Mouse (Mus musculus) hindbrain, embryonic 15.5 days (tissue): ENCODE measurements around the gene Nr1h4. TPM values are rescaled to one million over a fixed set of nuclear protein-coding genes. Genes with fewer than 3 reads are reported as not detected.

ENCODE experiments used
- ATAC-seq: fragments of 200-750 bp; cut with Nextera tagmentation; 2 replicates; pipeline ENCODE4 v1.8.0; 2017; ENCODE audit warnings: low read depth, moderate number of reproducible peaks, moderate TSS enrichment; ENCODE audit not compliant: low FRiP score
- H3K27ac ChIP-seq: fragments of 300-500 bp; sonication (generic); replicated peaks from 2 replicates; pipeline ENCODE4 v1.5.1; 2015; ENCODE audit warnings: mild to moderate bottlenecking, inconsistent platforms
- H3K27me3 ChIP-seq: fragments of 300-500 bp; sonication (generic); 2 replicates; pipeline ENCODE4 v1.6.1; 2015; ENCODE audit warnings: control low read depth, inconsistent platforms
- H3K36me3 ChIP-seq: fragments of 300-500 bp; sonication (generic); 2 replicates; pipeline ENCODE4 v1.6.1; 2015; ENCODE audit warnings: control low read depth, inconsistent platforms
- H3K4me1 ChIP-seq: fragments of 300-500 bp; sonication (generic); replicated peaks from 2 replicates; pipeline ENCODE4 v1.6.1; 2015; ENCODE audit warnings: control low read depth, inconsistent platforms
- H3K4me2 ChIP-seq: fragments of 300-500 bp; sonication (generic); 2 replicates; pipeline ENCODE4 v1.6.1; 2015; ENCODE audit warnings: moderate library complexity, mild to moderate bottlenecking, inconsistent platforms
- H3K4me3 ChIP-seq: fragments of 300-500 bp; sonication (generic); 2 replicates; pipeline ENCODE4 v1.5.1; 2015; ENCODE audit warnings: mild to moderate bottlenecking, inconsistent platforms
- H3K9ac ChIP-seq: fragments of 300-500 bp; sonication (generic); 2 replicates; pipeline ENCODE4 v1.6.1; 2015; ENCODE audit warnings: inconsistent platforms
- H3K9me3 ChIP-seq: fragments of 300-500 bp; sonication (generic); 2 replicates; pipeline ENCODE4 v1.6.1; 2016; ENCODE audit warnings: control low read depth, inconsistent platforms
- WGBS: fragments of 180-500 bp; shearing (Covaris S2); methylation state at CpG from one replicate; pipeline ENCODE4 v1.1.7; 2015; 5-methylcytosine and 5-hydroxymethylcytosine counted together
- polyA plus RNA-seq: library from polyadenylated mRNA; unstranded; fragments of >200 nt; fragmentation: Nextera tagmentation; extraction: Ambion mirVana; gene quantifications from 2 replicates; pipeline ENCODE4 v1.2.1, GENCODE M21; 2015

Nr1h4 gene
- polyA plus RNA-seq, 1 experiment from 2014 or later, result not detected

- WGBS, result 91% methylated on average over 3 of the region's 3 CpGs
- ATAC-seq, result no peak
- Histone ChIP-seq H3K36me3 (no peaks in the 10 kb centered on the region), H3K27me3 (no peaks in the 10 kb centered on the region; the same call in 1 of the 2 replicates), H3K4me3 (no peak overlapping the region), H3K4me1 (no peaks in the 10 kb centered on the region), H3K9ac (no peak overlapping the region), H3K27ac (no peak overlapping the region), H3K9me3 (no peaks in the 10 kb centered on the region), H3K4me2 (no peak overlapping the region)
Measured at GRCm38 (mm10) chr10:89490250-89490649, 43.1 kb downstream of the Nr1h4 start.

DNA sequence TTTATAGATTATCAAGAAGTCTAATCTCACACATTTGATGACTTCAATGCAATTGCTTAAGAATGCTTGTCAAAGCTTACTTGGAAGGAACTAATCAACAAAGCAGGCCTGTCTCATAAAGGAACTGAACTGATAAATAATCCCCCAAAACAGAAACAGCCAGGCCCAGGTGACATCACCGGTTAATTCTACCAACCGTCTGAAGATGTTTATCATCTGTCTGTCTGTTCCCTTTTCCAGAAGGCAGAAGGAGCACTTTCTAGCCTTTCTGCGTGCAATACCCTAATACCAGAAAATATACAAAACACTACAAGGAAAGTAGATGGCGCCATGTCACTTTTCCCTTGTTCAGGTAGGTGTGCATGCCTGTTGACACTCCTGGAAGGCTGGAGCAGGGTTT, 43.9 kb downstream of the Nr1h4 start:
- H3K27ac ChIP-seq, result no peak overlapping the region
- H3K4me1 ChIP-seq, result no peaks in the 10 kb centered on the region
- no peak for ATAC-seq
- no peaks in the 10 kb centered on the region for H3K9me3 ChIP-seq
- no peaks in the 10 kb centered on the region for H3K36me3 ChIP-seq
- no peak overlapping the region for H3K4me2 ChIP-seq
- no peaks in the 10 kb centered on the region; the same call in 1 of the 2 replicates for H3K27me3 ChIP-seq
- 83% methylated on average over 4 of the region's 4 CpGs for WGBS
- H3K4me3 ChIP-seq, result no peak overlapping the region
- H3K9ac ChIP-seq, result no peak overlapping the region

DNA sequence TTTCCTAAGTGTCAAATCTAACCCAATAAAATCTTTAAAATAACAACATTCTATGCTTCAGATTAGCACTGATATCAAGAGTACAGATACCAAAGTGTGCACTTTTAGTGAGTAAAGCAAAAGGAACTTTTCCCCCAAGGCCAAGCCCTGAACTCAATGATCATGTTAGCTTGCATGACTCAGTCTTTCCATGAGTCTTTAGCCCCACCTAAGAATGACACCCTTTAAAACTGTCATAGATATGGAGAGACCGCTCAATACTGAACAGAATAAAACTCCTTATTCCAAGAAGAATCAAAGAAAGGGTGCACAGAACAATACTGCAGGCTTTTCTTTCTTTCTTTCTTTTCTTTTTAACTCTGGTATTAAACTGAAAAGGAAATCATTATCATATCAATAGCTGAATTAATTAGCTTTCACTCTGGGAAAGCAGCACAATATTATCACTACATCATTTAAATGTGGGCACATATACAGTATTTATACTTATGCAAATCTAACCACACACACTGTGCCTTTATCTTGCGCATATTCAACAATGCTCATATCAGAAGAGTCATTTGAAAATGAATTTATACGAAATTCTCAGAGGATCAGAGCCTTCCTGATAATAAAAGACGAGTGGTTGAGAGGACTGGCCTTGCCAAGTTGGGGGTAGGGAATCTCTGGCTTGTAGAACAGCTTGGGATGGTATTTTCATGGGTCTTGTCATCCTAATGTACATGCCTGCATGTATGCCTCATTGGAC, 46.2 kb downstream of the Nr1h4 start:
- Histone ChIP-seq H3K27me3 (no peaks in the 10 kb centered on the region), H3K4me3 (no peak overlapping the region), H3K4me2 (no peak overlapping the region), H3K27ac (no peak overlapping the region), H3K9me3 (no peaks in the 10 kb centered on the region), H3K4me1 (peaks cover 4% of the 10 kb centered on the region), H3K9ac (no peak overlapping the region), H3K36me3 (no peaks in the 10 kb centered on the region)
- 27% methylated on average over 4 of the region's 4 CpGs for WGBS
- no peak for ATAC-seq

GRCm38 (mm10) chr10:89484907-89485306, 48.5 kb downstream of the Nr1h4 start:
- H3K4me2 ChIP-seq, result no peak overlapping the region
- H3K9ac ChIP-seq, result no peak overlapping the region
- no peaks in the 10 kb centered on the region for H3K27me3 ChIP-seq
- no peak for ATAC-seq
- H3K9me3 ChIP-seq, result no peaks in the 10 kb centered on the region
- H3K36me3 ChIP-seq, result no peaks in the 10 kb centered on the region
- no peak overlapping the region for H3K4me3 ChIP-seq
- H3K27ac ChIP-seq, result no peak overlapping the region
- peaks cover 9% of the 10 kb centered on the region for H3K4me1 ChIP-seq

DNA sequence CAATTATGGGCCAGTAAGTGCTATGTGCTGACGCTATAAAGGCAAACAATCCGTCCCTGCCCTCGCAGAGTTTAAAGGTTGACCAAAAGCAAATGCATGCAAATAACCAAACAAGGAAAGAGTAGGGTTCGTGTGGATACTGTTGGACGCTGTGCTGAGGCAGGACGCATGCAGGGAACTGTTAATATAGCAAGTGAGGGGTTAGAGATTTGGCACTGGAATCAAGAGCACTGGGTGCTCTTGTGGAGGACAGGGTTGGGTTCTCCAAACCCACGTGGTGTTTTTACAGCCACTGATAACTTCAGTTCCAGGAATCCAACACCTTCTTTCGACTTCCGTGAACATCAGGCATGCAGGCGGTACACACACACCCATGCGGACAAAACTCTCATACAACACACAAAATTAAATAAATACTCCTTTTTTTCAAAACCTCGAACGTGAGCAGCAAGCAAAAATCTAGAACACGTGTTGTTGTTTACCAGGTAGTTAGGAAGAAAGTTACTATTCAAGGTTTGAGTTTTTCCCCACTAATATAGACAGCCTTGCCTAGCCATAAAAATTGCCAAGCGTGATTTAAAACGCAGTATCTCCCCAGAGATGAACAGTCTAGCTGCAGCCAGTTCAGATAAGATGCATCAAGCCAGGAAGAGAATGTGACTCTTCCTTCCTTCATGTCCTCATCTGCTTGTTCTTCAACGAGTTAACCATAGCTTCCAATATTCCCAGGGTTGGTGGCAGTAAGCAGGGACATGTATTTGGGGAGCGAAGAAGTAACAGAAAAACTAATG, 49.4 kb downstream of the Nr1h4 start:
- Histone ChIP-seq H3K27me3 (no peaks in the 10 kb centered on the region), H3K27ac (no peak overlapping the region), H3K9me3 (no peaks in the 10 kb centered on the region), H3K9ac (no peak overlapping the region), H3K4me2 (no peak overlapping the region), H3K4me3 (no peak overlapping the region), H3K36me3 (no peaks in the 10 kb centered on the region), H3K4me1 (peaks cover 9% of the 10 kb centered on the region)
- 85% methylated on average over 18 of the region's 18 CpGs for WGBS
- ATAC-seq, result no peak

DNA sequence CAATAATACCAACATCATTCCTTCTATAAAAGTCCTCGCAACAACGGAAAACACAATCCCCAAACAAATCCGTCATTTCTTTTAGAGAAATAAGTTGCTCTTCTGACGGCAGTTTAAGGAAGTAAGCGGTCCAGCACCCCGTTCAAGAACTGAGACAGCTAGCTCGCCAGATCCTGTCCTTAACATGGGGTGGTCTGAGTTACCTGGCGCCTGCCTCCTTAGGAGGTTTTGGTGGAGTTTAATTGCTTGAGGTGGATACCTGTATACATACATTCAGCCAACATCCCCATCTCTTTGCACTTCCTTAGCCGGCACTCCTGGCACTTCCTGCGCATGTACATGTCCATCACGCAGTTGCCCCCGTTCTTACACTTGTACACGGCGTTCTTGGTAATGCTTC, 50.3 kb downstream of the Nr1h4 start:
- H3K36me3 ChIP-seq, result no peaks in the 10 kb centered on the region
- H3K9ac ChIP-seq, result no peak overlapping the region
- H3K4me1 ChIP-seq, result peaks cover 9% of the 10 kb centered on the region
- ATAC-seq, result no peak
- no peaks in the 10 kb centered on the region for H3K27me3 ChIP-seq
- no peak overlapping the region for H3K27ac ChIP-seq
- no peak overlapping the region for H3K4me3 ChIP-seq
- H3K4me2 ChIP-seq, result no peak overlapping the region
- H3K9me3 ChIP-seq, result no peaks in the 10 kb centered on the region
- WGBS, result 80% methylated on average over 14 of the region's 14 CpGs

- Histone ChIP-seq H3K4me2 (peak overlapping the region; percentile 11; the same call in 1 of the 2 replicates), H3K9me3 (no peaks in the 10 kb centered on the region), H3K4me1 (peaks cover 9% of the 10 kb centered on the region), H3K9ac (no peak overlapping the region), H3K4me3 (no peak overlapping the region), H3K27ac (no peak overlapping the region), H3K36me3 (no peaks in the 10 kb centered on the region), H3K27me3 (no peaks in the 10 kb centered on the region)
- ATAC-seq, result no peak
- WGBS, result 13% methylated on average over 10 of the region's 10 CpGs
Measured at GRCm38 (mm10) chr10:89482142-89482681, 51.2 kb downstream of the Nr1h4 start.

DNA sequence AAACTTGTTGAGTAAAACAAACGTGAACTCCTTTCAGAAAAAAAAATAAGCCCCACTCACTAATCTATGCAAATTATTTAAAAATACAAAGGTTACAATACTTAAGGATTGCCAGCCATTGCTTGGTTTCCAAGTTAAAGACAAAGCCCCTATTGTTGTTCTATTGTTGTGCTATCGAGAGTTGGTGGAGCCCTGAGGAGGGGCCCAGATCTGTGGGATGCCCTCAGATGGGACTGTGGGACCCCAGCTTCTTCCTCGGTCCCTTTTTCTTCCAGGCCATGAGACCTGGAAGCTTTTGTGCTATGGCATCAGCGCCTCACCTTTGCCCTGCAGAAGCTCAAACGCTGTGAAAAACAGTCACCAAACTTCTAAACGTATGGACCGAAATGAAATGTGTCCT, 51.7 kb downstream of the Nr1h4 start:
- no peak overlapping the region for H3K4me3 ChIP-seq
- no peak overlapping the region for H3K27ac ChIP-seq
- peaks cover 9% of the 10 kb centered on the region for H3K4me1 ChIP-seq
- no peaks in the 10 kb centered on the region for H3K36me3 ChIP-seq
- WGBS, result 18% methylated on average over 7 of the region's 7 CpGs
- no peak overlapping the region for H3K9ac ChIP-seq
- H3K4me2 ChIP-seq, result peak overlapping the region; percentile 11; the same call in 1 of the 2 replicates
- H3K9me3 ChIP-seq, result no peaks in the 10 kb centered on the region
- no peaks in the 10 kb centered on the region for H3K27me3 ChIP-seq
- no peak for ATAC-seq

DNA sequence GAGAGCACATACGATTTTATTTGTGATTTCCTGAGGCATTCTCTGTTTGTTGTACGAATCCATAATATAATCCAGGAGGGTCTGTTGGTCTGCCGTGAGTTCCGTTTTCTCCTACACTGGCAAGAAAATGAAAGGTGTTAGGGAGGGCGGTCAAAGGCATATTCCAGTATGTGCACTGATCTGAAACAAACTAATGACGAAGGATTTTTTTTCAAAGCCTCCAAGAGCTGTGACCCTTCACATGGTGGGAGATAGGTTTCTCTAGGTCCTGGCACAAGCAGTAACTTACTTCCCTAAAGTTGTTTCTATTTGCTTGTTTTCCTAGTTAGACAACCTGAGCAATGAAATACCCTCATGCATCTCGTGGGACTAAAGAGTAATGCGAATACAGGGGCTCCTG, 54.6 kb downstream of the Nr1h4 start:
- peaks cover 9% of the 10 kb centered on the region for H3K4me1 ChIP-seq
- no peaks in the 10 kb centered on the region for H3K36me3 ChIP-seq
- no peak overlapping the region for H3K4me3 ChIP-seq
- no peaks in the 10 kb centered on the region for H3K9me3 ChIP-seq
- H3K27ac ChIP-seq, result no peak overlapping the region
- no peak overlapping the region for H3K9ac ChIP-seq
- no peaks in the 10 kb centered on the region for H3K27me3 ChIP-seq
- no peak overlapping the region for H3K4me2 ChIP-seq
- WGBS, result 92% methylated on average over 8 of the region's 8 CpGs
- ATAC-seq, result no peak

DNA sequence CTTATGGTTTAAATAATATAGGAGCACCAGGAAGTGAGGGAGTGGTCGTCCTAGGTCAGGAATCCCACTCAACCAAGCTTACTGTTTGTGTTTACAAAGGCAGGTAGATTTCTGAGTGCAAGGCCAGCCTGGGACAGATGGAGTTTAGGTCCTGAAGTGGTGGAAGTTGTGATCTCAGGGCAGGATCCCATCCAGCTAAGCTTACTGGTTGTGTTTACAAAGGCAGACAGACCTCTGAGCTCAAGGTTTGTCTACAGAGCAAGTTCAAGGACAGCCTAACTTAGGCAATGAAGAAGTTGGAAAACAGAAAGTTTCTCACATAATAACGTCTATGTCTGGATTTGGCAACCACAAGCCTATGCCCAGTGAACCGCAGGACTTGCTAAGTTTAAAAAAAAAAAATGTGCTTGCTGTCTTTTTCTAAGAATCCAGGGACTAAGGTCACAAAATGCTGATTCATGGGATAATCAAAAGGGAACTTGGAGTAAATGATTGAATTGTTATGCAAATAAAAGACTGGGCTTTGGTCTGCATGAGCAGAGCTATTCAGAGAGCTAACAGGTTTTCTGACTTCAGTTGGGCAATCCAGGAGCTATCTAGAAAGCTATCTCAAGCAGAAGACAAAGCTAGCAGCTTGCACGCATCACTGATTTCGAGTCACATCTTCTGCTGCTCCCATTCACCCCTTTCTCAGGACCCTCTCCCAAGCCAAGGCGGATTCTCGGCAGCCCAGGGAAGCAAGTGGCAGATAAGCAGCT, 62.6 kb downstream of the Nr1h4 start:
- Histone ChIP-seq H3K9ac (no peak overlapping the region), H3K4me1 (no peaks in the 10 kb centered on the region), H3K27me3 (no peaks in the 10 kb centered on the region), H3K27ac (no peak overlapping the region), H3K36me3 (no peaks in the 10 kb centered on the region), H3K4me3 (no peak overlapping the region), H3K9me3 (no peaks in the 10 kb centered on the region), H3K4me2 (no peak overlapping the region)
- WGBS, result 42% methylated on average over 7 of the region's 7 CpGs
- no peak for ATAC-seq

- no peak overlapping the region for H3K4me3 ChIP-seq
- no peaks in the 10 kb centered on the region for H3K9me3 ChIP-seq
- H3K4me2 ChIP-seq, result no peak overlapping the region
- H3K27ac ChIP-seq, result no peak overlapping the region
- H3K4me1 ChIP-seq, result no peaks in the 10 kb centered on the region
- ATAC-seq, result no peak
- no peaks in the 10 kb centered on the region for H3K36me3 ChIP-seq
- H3K9ac ChIP-seq, result no peak overlapping the region
- H3K27me3 ChIP-seq, result no peaks in the 10 kb centered on the region
- 91% methylated on average over 4 of the region's 4 CpGs for WGBS
Measured at GRCm38 (mm10) chr10:89464760-89465405, 68.5 kb downstream of the Nr1h4 start.
